Mouse (Mus musculus): ENCODE results near the gene Notch1. TPM values are rescaled to one million over a fixed set of nuclear protein-coding genes. Genes with fewer than 3 reads are reported as not detected.

The Notch1 gene
- polyA plus RNA-seq (2016; fragmentation: Nextera tagmentation; extraction: Ambion mirVana): 25.4 and 26.7 TPM in 2 replicates

DNA sequence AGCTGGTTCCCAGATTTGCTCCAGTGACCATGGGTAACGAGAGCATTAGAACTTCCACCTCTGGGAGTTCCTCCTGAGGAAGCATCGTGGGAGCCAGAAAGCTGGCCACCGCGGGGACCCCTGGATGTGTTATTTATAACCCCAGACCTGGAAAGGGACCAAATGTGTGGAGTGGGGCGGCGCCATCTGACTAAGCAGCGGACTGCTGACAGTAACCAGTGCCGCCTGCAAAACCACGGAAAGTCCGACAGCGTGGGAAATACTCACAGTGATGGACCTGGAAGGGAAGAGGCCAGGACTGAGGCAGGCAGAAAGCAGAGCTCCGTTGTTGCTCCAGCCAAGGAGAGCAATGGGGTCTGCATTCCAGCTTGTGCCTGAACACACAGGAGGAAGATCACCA, at the start of gene Notch1:
Gene Notch1 (minus strand): TSS at position 389 of the 400 bp plus-strand sequence.
- no peak for DNase-seq (ENCODE audit: extremely low spot score, low spot score)
- WGBS: 78% methylated on average over 12 of the region's 12 CpGs
- peak within 1 kb of the TSS; percentile 56; the same call in 1 of the 2 replicates for H3K27ac ChIP-seq

DNA sequence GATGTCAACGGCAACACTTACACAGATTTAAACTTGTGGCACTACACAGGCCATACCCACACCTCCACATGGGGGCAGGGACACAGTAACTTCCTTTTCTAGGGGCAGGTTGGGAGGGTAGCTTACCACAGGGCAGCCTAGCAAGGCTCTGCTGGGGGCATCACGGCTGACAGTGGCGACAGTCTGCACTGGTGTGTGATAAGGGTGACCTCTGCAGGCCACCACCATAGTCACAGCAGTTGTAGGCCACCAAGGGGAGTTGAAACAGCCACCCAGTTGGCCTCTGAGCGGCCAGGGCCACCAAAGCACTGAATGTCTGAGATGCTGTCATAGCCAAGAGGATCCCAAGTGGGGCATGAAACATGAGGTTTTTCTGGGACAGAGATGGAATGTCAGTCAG, 49.8 kb upstream of the Notch1 start:
- 26% methylated on average over 4 of the region's 4 CpGs for WGBS
- peak; percentile 59 for DNase-seq (ENCODE audit: extremely low spot score, low spot score)
- Histone ChIP-seq H3K4me3 (no peak overlapping the region), H3K36me3 (replicated peaks) (no peaks in the 10 kb centered on the region), H3K9me3 (no peaks in the 10 kb centered on the region), H3K27ac (no peak overlapping the region), H3K4me1 (peaks cover 26% of the 10 kb centered on the region), H3K27me3 (ENCODE audit: poor library complexity, severe bottlenecking) (no peaks in the 10 kb centered on the region)

More for the DNA sequence above, at the start of gene Notch1:
- Histone ChIP-seq H3K36me3 (replicated peaks) (no peaks in the 10 kb centered on the region), H3K4me1 (peaks cover 34% of the 10 kb centered on the region), H3K4me3 (no peak within 1 kb of the TSS), H3K27me3 (ENCODE audit: poor library complexity, severe bottlenecking) (no peaks in the 10 kb centered on the region), H3K9me3 (no peaks in the 10 kb centered on the region)

DNA sequence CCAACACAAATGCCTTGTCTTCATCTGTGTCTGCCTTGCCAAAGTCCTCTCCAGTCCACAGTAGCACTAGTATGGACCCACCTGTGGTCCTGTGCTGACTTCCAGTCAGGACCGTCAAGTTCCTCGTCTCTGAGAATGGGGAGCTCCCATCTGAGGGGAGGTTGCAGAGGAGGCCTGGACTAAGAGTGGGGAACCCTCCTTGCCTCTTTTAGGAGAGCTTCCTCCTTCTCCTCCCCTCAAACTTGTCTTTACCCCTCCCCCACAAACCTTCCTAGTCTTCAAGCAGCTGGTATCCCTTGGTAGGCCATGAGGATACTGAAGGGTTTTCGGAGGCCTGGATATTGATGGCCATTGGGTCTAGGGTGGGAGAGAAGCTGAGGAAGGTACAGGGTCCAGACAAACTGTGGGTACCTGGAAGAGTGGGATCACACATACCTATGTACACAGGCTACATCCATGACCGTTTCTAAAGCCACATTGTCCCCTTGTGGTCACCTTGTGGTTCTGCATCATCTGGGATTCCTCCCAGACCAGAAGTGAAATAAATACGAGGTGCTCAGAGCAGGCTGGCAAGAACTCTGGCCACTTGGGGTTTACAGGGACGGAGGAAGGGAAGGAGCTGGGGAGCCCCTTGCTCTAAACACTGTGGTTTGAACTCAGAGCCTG, 45.0 kb upstream of the Notch1 start:
- Histone ChIP-seq H3K4me3 (no peak overlapping the region), H3K27me3 (ENCODE audit: poor library complexity, severe bottlenecking) (no peaks in the 10 kb centered on the region), H3K36me3 (replicated peaks) (no peaks in the 10 kb centered on the region), H3K4me1 (peaks cover 33% of the 10 kb centered on the region), H3K9me3 (no peaks in the 10 kb centered on the region), H3K27ac (peak overlapping the region; percentile 56)
- peak; percentile 49 for DNase-seq (ENCODE audit: extremely low spot score, low spot score)
- WGBS: 51% methylated on average over 6 of the region's 6 CpGs

DNA sequence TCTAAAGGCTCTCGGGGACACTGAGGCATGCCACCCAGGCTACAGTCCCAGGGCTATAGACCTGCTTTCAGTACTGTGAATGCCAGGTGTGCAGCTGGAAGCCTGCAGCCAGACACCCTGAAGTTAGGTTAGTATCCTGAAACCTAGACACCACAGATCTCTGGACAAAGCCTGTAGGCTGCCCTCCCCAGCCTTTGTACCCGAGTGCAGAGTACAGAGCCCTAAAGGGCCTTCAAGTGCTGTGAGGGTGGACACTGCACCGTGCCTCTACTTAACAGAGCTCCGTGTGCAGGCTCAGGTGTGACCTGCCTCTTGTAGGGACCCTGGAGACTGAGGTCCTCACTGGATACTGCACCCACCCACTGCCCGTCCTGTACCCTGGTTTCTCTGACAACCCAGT, 44.0 kb upstream of the Notch1 start:
- 86% methylated on average over 5 of the region's 5 CpGs for WGBS

DNA sequence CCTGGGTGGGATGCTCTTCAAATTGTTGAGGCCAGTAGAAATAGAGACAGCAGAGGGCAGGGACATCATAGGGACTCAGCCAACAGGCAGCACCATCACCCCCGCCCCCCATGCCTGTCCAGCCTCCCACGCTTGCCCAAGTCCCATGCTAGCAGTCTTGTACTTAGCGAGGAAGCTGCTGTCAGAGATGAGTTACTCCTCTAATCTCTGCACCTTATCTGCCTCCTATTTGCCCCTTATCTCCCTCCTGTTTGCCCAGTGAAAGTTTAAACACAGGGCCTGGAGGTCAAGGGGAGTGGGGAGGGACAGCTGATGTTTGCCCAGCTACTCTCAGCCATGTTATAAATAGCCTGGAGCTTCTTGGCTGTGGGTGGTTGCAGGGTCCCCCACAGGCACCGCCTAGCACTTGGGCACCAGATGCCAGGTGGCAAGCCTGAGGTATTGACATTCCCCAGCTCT, 40.1 kb upstream of the Notch1 start:
- H3K4me3 ChIP-seq: no peak overlapping the region
- no peaks in the 10 kb centered on the region for H3K27me3 ChIP-seq (ENCODE audit: poor library complexity, severe bottlenecking)
- peaks cover 28% of the 10 kb centered on the region for H3K4me1 ChIP-seq
- H3K9me3 ChIP-seq: no peaks in the 10 kb centered on the region
- no peaks in the 10 kb centered on the region for H3K36me3 ChIP-seq (replicated peaks)
- no peak for DNase-seq (ENCODE audit: extremely low spot score, low spot score)
- peak overlapping the region; percentile 37; the same call in 1 of the 2 replicates for H3K27ac ChIP-seq
- 69% methylated on average over 4 of the region's 4 CpGs for WGBS

More for the DNA sequence above, 44.0 kb upstream of the Notch1 start:
- no peaks in the 10 kb centered on the region for H3K27me3 ChIP-seq (ENCODE audit: poor library complexity, severe bottlenecking)
- H3K27ac ChIP-seq: peak overlapping the region; percentile 56
- peaks cover 28% of the 10 kb centered on the region for H3K4me1 ChIP-seq
- no peak for DNase-seq (ENCODE audit: extremely low spot score, low spot score)
- no peaks in the 10 kb centered on the region for H3K36me3 ChIP-seq (replicated peaks)
- no peak overlapping the region for H3K4me3 ChIP-seq
- H3K9me3 ChIP-seq: no peaks in the 10 kb centered on the region

DNA sequence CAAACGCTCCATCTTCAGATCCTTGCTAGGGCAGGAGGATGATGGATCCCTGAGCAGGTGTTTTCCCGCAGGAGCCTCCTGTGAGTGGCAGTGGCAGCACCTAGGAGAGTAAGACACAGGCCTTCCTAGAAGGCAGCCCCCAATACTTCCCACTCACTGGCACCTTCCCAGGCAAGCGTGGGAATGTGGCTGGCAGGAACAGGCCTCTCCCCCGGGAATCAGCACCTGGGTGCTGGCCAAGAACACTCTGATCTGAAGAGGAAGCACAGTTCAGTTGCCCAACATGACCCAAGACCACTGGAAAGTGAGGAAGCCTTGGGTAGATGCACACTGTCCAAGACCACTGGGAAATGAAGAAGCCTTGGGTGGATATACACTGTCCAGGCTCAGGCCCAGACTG, 38.6 kb upstream of the Notch1 start:
- H3K36me3 ChIP-seq (replicated peaks): no peaks in the 10 kb centered on the region
- H3K27me3 ChIP-seq (ENCODE audit: poor library complexity, severe bottlenecking): no peaks in the 10 kb centered on the region
- 84% methylated on average over 4 of the region's 4 CpGs for WGBS
- peaks cover 16% of the 10 kb centered on the region for H3K4me1 ChIP-seq
- H3K9me3 ChIP-seq: no peaks in the 10 kb centered on the region
- DNase-seq (ENCODE audit: extremely low spot score, low spot score): no peak
- no peak overlapping the region for H3K4me3 ChIP-seq
- H3K27ac ChIP-seq: 0 out of 2 replicates have a peak overlapping the region, but pooled peaks have one; percentile 8

DNA sequence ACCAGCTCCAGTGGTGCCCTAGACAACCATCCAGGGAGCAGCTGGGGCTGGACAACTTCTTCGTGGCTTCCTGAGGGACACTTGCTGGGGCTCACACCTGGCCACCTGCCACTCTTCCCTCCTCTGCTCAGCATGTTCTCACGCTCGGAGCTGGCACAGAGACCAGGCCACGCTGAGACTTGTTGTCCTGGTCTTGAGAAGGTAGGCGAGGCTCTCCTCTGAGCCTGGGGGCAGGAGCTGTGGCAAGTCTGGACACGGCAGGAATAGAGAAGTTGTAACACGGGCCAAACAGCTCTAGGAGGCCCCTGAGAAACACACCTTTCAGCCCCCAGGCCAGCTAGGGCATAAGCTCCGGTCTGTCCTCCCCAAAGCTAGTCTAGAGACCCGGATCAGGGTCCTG, 37.4 kb upstream of the Notch1 start:
- Histone ChIP-seq H3K27ac (peak overlapping the region; percentile 8), H3K4me3 (no peak overlapping the region), H3K4me1 (peaks cover 15% of the 10 kb centered on the region), H3K36me3 (replicated peaks) (no peaks in the 10 kb centered on the region), H3K9me3 (no peaks in the 10 kb centered on the region), H3K27me3 (ENCODE audit: poor library complexity, severe bottlenecking) (no peaks in the 10 kb centered on the region)
- DNase-seq (ENCODE audit: extremely low spot score, low spot score): no peak
- 81% methylated on average over 9 of the region's 9 CpGs for WGBS

DNA sequence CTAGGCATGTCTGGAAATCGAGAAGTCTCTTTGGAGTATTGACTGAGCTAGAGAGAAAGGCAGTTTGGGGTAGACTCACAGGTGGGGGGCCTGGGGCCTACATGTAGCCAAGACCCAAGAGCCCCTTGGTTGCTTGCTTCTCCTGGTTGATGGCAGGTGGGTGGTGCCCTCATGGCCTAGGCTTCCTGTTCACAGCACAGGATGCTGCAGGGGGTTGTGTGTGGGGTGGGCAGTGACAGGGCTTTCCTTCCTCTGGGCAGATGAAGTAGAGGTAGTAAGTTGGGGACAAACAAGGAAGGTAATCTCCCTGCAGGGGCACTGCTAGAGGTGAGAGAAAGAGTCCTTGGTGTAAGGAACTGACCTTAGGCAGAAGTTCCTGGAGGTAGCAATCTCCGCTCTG, 35.6 kb upstream of the Notch1 start:
- Histone ChIP-seq H3K27ac (no peak overlapping the region), H3K4me3 (no peak overlapping the region), H3K27me3 (ENCODE audit: poor library complexity, severe bottlenecking) (no peaks in the 10 kb centered on the region), H3K36me3 (replicated peaks) (no peaks in the 10 kb centered on the region), H3K9me3 (no peaks in the 10 kb centered on the region), H3K4me1 (peaks cover 26% of the 10 kb centered on the region)
- WGBS: 93% methylated on average over 2 of the region's 2 CpGs
- DNase-seq (ENCODE audit: extremely low spot score, low spot score): no peak

DNA sequence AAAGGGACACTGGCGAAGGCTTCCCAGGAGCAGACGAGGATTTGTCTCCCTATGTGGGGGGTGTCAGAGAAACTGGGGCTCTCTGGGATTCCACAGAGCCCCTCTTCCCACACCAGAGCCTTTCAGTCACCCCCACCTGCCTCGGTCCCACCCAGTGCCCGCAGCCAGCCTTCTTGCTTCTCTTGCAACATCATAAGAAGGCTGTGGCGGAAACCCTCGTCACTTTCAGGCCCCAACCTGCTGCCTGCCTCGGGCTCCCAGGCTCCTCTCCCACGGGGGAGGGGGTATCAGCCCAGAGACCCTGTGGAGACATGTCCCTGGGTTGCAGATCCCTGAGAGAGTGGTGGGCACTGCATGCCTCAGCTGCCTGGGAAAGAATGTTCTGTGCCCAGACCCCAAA, 35.0 kb upstream of the Notch1 start:
- no peak overlapping the region for H3K4me3 ChIP-seq
- no peaks in the 10 kb centered on the region for H3K27me3 ChIP-seq (ENCODE audit: poor library complexity, severe bottlenecking)
- no peak for DNase-seq (ENCODE audit: extremely low spot score, low spot score)
- 80% methylated on average over 8 of the region's 8 CpGs for WGBS
- H3K27ac ChIP-seq: peak overlapping the region; percentile 16; the same call in 1 of the 2 replicates
- H3K36me3 ChIP-seq (replicated peaks): no peaks in the 10 kb centered on the region
- H3K4me1 ChIP-seq: peaks cover 20% of the 10 kb centered on the region
- H3K9me3 ChIP-seq: no peaks in the 10 kb centered on the region

DNA sequence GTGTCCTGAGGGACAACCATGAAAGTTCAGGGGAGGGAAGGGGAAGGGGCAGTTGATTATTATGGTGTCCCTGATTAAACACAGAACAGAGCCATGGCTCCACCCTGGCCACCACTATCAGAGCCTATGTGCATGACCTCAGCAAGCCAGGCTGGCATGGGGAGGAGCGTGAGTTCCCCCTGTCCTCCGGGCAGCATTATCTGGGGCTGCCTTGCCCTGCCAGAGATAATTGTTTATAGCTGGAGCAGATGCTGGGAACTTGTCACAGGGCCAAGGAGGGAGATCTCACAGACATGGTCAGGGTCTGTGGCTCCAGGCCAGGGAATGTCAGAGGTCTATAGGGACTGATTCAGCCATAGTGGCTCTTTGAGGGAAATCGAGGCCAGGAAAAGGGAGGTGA, 34.3 kb upstream of the Notch1 start:
- H3K36me3 ChIP-seq (replicated peaks): no peaks in the 10 kb centered on the region
- H3K4me1 ChIP-seq: peaks cover 20% of the 10 kb centered on the region
- H3K4me3 ChIP-seq: no peak overlapping the region
- no peak overlapping the region for H3K27ac ChIP-seq
- no peaks in the 10 kb centered on the region for H3K9me3 ChIP-seq
- no peak for DNase-seq (ENCODE audit: extremely low spot score, low spot score)
- 97% methylated on average over 3 of the region's 3 CpGs for WGBS
- no peaks in the 10 kb centered on the region for H3K27me3 ChIP-seq (ENCODE audit: poor library complexity, severe bottlenecking)

DNA sequence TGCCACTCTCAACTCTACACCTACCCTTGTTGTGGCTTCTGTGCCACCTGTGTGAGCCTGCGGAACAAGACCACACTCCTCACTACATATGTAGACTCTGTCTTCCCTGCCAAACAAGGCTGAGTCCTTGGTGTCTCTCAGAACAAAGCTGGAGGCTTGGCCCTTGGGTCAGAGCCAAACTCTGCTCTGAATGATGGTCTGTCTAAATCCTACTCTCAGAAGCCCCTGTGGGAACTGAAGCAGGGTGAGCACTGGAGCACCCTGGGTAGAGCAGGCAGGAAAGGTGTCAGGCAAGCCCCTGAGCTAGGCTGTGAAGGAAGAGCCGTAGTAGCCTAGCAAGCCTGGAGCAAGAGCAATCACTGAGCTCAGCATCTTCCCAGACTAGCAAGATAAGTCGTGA, 33.7 kb upstream of the Notch1 start:
- no peak for DNase-seq (ENCODE audit: extremely low spot score, low spot score)
- Histone ChIP-seq H3K36me3 (replicated peaks) (no peaks in the 10 kb centered on the region), H3K4me3 (no peak overlapping the region), H3K27me3 (ENCODE audit: poor library complexity, severe bottlenecking) (no peaks in the 10 kb centered on the region), H3K9me3 (no peaks in the 10 kb centered on the region), H3K27ac (no peak overlapping the region), H3K4me1 (peaks cover 20% of the 10 kb centered on the region)
- WGBS: 84% methylated on average over 3 of the region's 3 CpGs

DNA sequence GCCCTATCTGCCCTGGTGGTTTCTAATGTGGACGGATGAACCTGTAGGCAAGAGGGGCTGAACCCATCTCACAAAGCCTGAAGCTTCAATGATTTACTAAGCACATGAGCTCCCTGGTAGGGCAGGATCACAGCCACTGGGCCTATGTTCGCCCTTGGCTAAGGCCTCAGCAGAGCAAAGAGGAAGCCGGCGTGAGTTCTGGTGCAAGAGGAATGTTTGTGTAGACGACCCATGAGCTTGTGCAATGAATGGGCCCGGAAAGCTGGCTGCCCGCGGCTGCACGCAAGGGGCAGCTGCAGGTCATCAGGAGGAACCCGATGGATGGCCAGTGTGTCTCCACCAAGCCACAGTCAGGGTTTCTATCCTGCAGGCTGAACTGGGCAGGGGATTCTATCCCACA, 33.3 kb upstream of the Notch1 start:
- 84% methylated on average over 10 of the region's 10 CpGs for WGBS
- no peak overlapping the region for H3K27ac ChIP-seq
- no peaks in the 10 kb centered on the region for H3K9me3 ChIP-seq
- no peaks in the 10 kb centered on the region for H3K36me3 ChIP-seq (replicated peaks)
- DNase-seq (ENCODE audit: extremely low spot score, low spot score): no peak
- no peak overlapping the region for H3K4me3 ChIP-seq
- no peaks in the 10 kb centered on the region for H3K27me3 ChIP-seq (ENCODE audit: poor library complexity, severe bottlenecking)
- peaks cover 20% of the 10 kb centered on the region for H3K4me1 ChIP-seq

DNA sequence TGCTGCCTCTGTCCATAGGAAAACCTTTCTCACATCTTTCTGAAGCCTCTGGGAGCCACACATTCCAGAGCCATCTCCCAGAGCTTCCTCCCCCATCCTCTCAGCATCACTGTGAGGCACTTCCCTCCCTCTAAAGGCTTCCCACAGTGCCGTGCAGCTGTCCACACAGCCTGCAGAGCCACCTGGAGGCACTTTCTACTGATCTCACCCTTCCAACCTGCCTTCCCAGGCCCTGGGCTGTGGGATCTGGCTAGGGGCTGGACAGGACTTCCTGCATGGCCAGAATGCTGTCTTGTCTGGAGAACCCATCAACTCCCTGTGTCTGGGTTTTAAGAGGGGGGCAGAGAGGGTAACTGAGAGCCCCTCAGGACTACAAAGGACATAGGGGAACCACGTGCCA, 31.0 kb upstream of the Notch1 start:
- DNase-seq (ENCODE audit: extremely low spot score, low spot score): no peak
- Histone ChIP-seq H3K4me3 (no peak overlapping the region), H3K27ac (peak overlapping the region; percentile 60), H3K4me1 (peaks cover 22% of the 10 kb centered on the region), H3K27me3 (ENCODE audit: poor library complexity, severe bottlenecking) (no peaks in the 10 kb centered on the region), H3K36me3 (replicated peaks) (no peaks in the 10 kb centered on the region), H3K9me3 (no peaks in the 10 kb centered on the region)
- 32% methylated on average over 2 of the region's 2 CpGs for WGBS

Measured in forebrain, embryonic 10.5 days (tissue).